Mouse (Mus musculus) embryonic facial prominence, embryonic 10.5 days (tissue): ENCODE data around the gene Mcm8. TPM values are rescaled to one million over a fixed set of nuclear protein-coding genes. Genes with fewer than 3 reads are reported as not detected.

ENCODE experiments used
- DNase-seq: peaks from one replicate; pipeline ENCODE4 v3.0.0-alpha.2; 2017; ENCODE audit warnings: low spot score
- H3K27ac ChIP-seq: fragments of 300-500 bp; sonication (generic); replicated peaks from 2 replicates; pipeline ENCODE4 v1.5.1; 2016; ENCODE audit warnings: mild to moderate bottlenecking
- H3K27me3 ChIP-seq: fragments of 300-500 bp; sonication (generic); replicated peaks from 2 replicates; pipeline ENCODE4 v1.6.1; 2016; ENCODE audit warnings: low read depth, mild to moderate bottlenecking; ENCODE audit not compliant: poor library complexity, severe bottlenecking
- H3K36me3 ChIP-seq: fragments of 300-500 bp; sonication (generic); replicated peaks from 2 replicates; pipeline ENCODE4 v1.6.1; 2016; ENCODE audit warnings: mild to moderate bottlenecking, moderate library complexity
- H3K4me1 ChIP-seq: fragments of 300-500 bp; sonication (generic); 2 replicates; pipeline ENCODE4 v1.6.1; 2016
- H3K4me3 ChIP-seq: fragments of 300-500 bp; sonication (generic); 2 replicates; pipeline ENCODE4 v1.5.1; 2016; ENCODE audit warnings: mild to moderate bottlenecking, moderate library complexity
- H3K9me3 ChIP-seq: fragments of 300-500 bp; sonication (generic); 2 replicates; pipeline ENCODE4 v1.6.1; 2016; ENCODE audit warnings: mild to moderate bottlenecking
- WGBS: fragments of 180-500 bp; shearing (Covaris S2); methylation state at CpG from one replicate; pipeline ENCODE4 v1.1.7; 2016; 5-methylcytosine and 5-hydroxymethylcytosine counted together
- polyA plus RNA-seq: library from polyadenylated mRNA; unstranded; fragments of >200 nt; fragmentation: Nextera tagmentation; extraction: Ambion mirVana; gene quantifications from 2 replicates; pipeline ENCODE4 v1.2.1, GENCODE M21; 2016

Gene Mcm8
- 30.9 and 32.7 TPM in 2 replicates for polyA plus RNA-seq

GRCm38 (mm10) chr2:132815608-132816314 is at the start of gene Mcm8, which contains the start of gene Trmt6:
Mcm8 (plus strand) TSS chr2:132816141.
Trmt6 (minus strand) TSS chr2:132816055.
- under 1% methylated on average over 59 of the region's 59 CpGs for WGBS
- Histone ChIP-seq H3K36me3 (peaks cover 49% of the 10 kb centered on the region), H3K27me3 (no peaks in the 10 kb centered on the region)

GRCm38 (mm10) chr2:132770822-132771221 is 45.1 kb upstream of the Mcm8 start:
- WGBS: 82% methylated on average over 1 of the region's 1 CpGs
- Histone ChIP-seq H3K9me3 (no peaks in the 10 kb centered on the region), H3K4me1 (no peaks in the 10 kb centered on the region), H3K27ac (no peak overlapping the region), H3K36me3 (no peaks in the 10 kb centered on the region), H3K4me3 (no peak overlapping the region), H3K27me3 (no peaks in the 10 kb centered on the region)
- no peak for DNase-seq

More at GRCm38 (mm10) chr2:132815608-132816314, at the start of gene Mcm8, which contains the start of gene Trmt6:
- H3K9me3 ChIP-seq: no peaks in the 10 kb centered on the region
- H3K4me3 ChIP-seq: peak within 1 kb of the TSS; percentile 83
- H3K4me1 ChIP-seq: peaks cover 13% of the 10 kb centered on the region
- DNase-seq: peak; percentile 96
- H3K27ac ChIP-seq: peak within 1 kb of the TSS; percentile 92

- Histone ChIP-seq H3K27ac (peak within 1 kb of the TSS; percentile 51; the same call in 1 of the 2 replicates), H3K27me3 (peaks cover 17% of the 10 kb centered on the region), H3K36me3 (no peaks in the 10 kb centered on the region), H3K4me1 (peaks cover 21% of the 10 kb centered on the region), H3K4me3 (peak within 1 kb of the TSS; percentile 64), H3K9me3 (no peaks in the 10 kb centered on the region)
- 11% methylated on average over 4 of the region's 4 CpGs for WGBS
- no peak for DNase-seq
These were observed 35.0 kb upstream of the Mcm8 start, which contains the start of gene Chgb for GRCm38 (mm10) chr2:132780978-132781377. Chgb (plus strand) TSS chr2:132781278.

GRCm38 (mm10) chr2:132781439-132782068 is 34.4 kb upstream of the Mcm8 start:
- Histone ChIP-seq H3K27ac (peak overlapping the region; percentile 51; the same call in 1 of the 2 replicates), H3K27me3 (peaks cover 17% of the 10 kb centered on the region), H3K4me1 (peaks cover 21% of the 10 kb centered on the region), H3K9me3 (no peaks in the 10 kb centered on the region), H3K4me3 (peak overlapping the region; percentile 64), H3K36me3 (no peaks in the 10 kb centered on the region)
- DNase-seq: peak; percentile 97
- WGBS: under 1% methylated on average over 41 of the region's 41 CpGs

- Histone ChIP-seq H3K4me3 (no peak overlapping the region), H3K36me3 (no peaks in the 10 kb centered on the region), H3K9me3 (no peaks in the 10 kb centered on the region), H3K27ac (no peak overlapping the region), H3K4me1 (peaks cover 14% of the 10 kb centered on the region), H3K27me3 (peaks cover 17% of the 10 kb centered on the region)
- no peak for DNase-seq
- 77% methylated on average over 6 of the region's 6 CpGs for WGBS
These were observed 31.9 kb upstream of the Mcm8 start for GRCm38 (mm10) chr2:132784039-132784438.

GRCm38 (mm10) chr2:132793441-132794203 is 22.3 kb upstream of the Mcm8 start:
- H3K4me3 ChIP-seq: no peak overlapping the region
- H3K9me3 ChIP-seq: no peaks in the 10 kb centered on the region
- no peaks in the 10 kb centered on the region for H3K36me3 ChIP-seq
- WGBS: 88% methylated on average over 19 of the region's 19 CpGs
- no peaks in the 10 kb centered on the region for H3K27me3 ChIP-seq
- no peak for DNase-seq
- H3K4me1 ChIP-seq: no peaks in the 10 kb centered on the region
- no peak overlapping the region for H3K27ac ChIP-seq

GRCm38 (mm10) chr2:132794204-132794586 is 21.7 kb upstream of the Mcm8 start:
- no peaks in the 10 kb centered on the region for H3K4me1 ChIP-seq
- no peaks in the 10 kb centered on the region for H3K36me3 ChIP-seq
- no peak overlapping the region for H3K27ac ChIP-seq
- H3K4me3 ChIP-seq: no peak overlapping the region
- H3K27me3 ChIP-seq: no peaks in the 10 kb centered on the region
- DNase-seq: no peak
- no peaks in the 10 kb centered on the region for H3K9me3 ChIP-seq
- WGBS: 87% methylated on average over 7 of the region's 7 CpGs

GRCm38 (mm10) chr2:132802976-132803375 is 13.0 kb upstream of the Mcm8 start:
- Histone ChIP-seq H3K9me3 (no peaks in the 10 kb centered on the region), H3K27me3 (no peaks in the 10 kb centered on the region), H3K4me3 (no peak overlapping the region), H3K36me3 (peaks cover 57% of the 10 kb centered on the region), H3K27ac (no peak overlapping the region), H3K4me1 (no peaks in the 10 kb centered on the region)
- 88% methylated on average over 2 of the region's 2 CpGs for WGBS
- DNase-seq: no peak

- WGBS: 95% methylated on average over 4 of the region's 4 CpGs
- no peak overlapping the region for H3K4me3 ChIP-seq
- H3K36me3 ChIP-seq: peaks cover 72% of the 10 kb centered on the region
- H3K27me3 ChIP-seq: no peaks in the 10 kb centered on the region
- no peaks in the 10 kb centered on the region for H3K4me1 ChIP-seq
- DNase-seq: no peak
- no peak overlapping the region for H3K27ac ChIP-seq
- H3K9me3 ChIP-seq: no peaks in the 10 kb centered on the region
These were observed 25.1 kb downstream of the Mcm8 start for GRCm38 (mm10) chr2:132841071-132841470.

GRCm38 (mm10) chr2:132846407-132847358 is 30.7 kb downstream of the Mcm8 start, which contains the start of gene Crls1:
Crls1 (plus strand) TSS chr2:132846666.
- DNase-seq: peak; percentile 98
- Histone ChIP-seq H3K4me3 (peak within 1 kb of the TSS; percentile 93), H3K27ac (peak within 1 kb of the TSS; percentile 90), H3K4me1 (peaks cover 16% of the 10 kb centered on the region), H3K27me3 (no peaks in the 10 kb centered on the region), H3K36me3 (peaks cover 39% of the 10 kb centered on the region), H3K9me3 (no peaks in the 10 kb centered on the region)
- under 1% methylated on average over 96 of the region's 96 CpGs for WGBS

- H3K27me3 ChIP-seq: no peaks in the 10 kb centered on the region
- H3K27ac ChIP-seq: no peak overlapping the region
- H3K36me3 ChIP-seq: peaks cover 42% of the 10 kb centered on the region
- H3K4me1 ChIP-seq: peaks cover 16% of the 10 kb centered on the region
- peak; percentile 25 for DNase-seq
- WGBS: 44% methylated on average over 7 of the region's 7 CpGs
- H3K4me3 ChIP-seq: peak overlapping the region; percentile 93
- no peaks in the 10 kb centered on the region for H3K9me3 ChIP-seq
These were observed 31.6 kb downstream of the Mcm8 start for GRCm38 (mm10) chr2:132847581-132847980.
